Mouse (Mus musculus) gastrocnemius, postnatal 14 days (tissue): Measurements from ENCODE around the gene Tmcc3. TPM values are rescaled to one million over a fixed set of nuclear protein-coding genes. Genes with fewer than 3 reads are reported as not detected.
"Not testable (repeated sequence)": the region's sequence is repeated elsewhere in the genome, so short reads cannot be mapped to it uniquely, and the experiment has no call there.

Source experiments
- DNase-seq: peaks from one replicate; pipeline ENCODE4 v3.0.0; 2021; ENCODE audit warnings: mixed read lengths
- intact Hi-C: fragments of 180-260 bp; cut with DNase I; formaldehyde crosslinking; loops from one replicate; pipeline ENCODE4 v1.15.1; 2025; ENCODE audit warnings: low total_unique reads
- total RNA-seq, 2 experiments: library from RNA; stranded (reverse); gene quantifications; 2 replicates each; pipeline ENCODE4 v1.2.3; 2021

Gene Tmcc3
- total RNA-seq, 2 experiments from 2014 or later = 21.8 to 26.8 TPM

DNA sequence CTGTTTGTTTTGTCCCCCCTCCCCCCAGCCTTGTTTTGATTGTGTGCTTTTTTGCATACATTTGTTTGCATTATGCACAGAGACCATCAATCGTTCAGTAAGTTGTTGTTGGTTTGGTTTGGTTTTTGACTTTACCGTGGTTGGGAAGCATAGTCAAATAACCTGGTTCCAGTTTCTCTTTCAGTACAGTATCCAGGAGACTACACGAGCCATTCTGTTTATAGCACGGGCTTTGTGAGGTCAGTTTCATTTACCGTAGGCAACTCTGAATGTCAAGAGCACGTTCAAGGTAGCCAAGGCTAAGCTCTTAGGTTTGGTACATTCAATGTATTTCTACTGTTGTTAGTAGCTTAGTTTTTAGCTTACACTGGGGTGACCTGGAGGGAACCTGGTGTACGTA is 214.0 kb downstream of the Tmcc3 start:
- DNase-seq = no peak
- intact Hi-C loops = no loop called here

DNA sequence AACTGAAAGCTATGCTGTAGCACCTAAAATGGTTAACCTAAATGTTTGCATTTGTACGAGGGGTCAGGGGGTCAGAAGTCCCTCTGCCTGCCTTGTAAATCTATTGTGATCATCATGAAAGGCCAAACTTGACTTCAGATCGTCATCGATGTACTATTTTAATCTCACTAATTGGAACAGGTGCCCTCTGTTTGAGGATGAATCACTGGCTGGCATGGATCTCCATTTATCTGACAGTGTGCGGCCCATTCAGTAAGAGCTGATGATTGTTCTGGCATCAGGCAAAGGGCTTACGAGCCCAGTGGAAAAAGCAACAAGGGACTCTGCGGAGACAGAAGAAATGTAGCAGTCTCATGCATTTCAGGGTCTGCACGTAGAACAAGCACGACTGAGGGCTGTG is 215.1 kb downstream of the Tmcc3 start:
- no peak for DNase-seq
- intact Hi-C loops = no loop called here

DNA sequence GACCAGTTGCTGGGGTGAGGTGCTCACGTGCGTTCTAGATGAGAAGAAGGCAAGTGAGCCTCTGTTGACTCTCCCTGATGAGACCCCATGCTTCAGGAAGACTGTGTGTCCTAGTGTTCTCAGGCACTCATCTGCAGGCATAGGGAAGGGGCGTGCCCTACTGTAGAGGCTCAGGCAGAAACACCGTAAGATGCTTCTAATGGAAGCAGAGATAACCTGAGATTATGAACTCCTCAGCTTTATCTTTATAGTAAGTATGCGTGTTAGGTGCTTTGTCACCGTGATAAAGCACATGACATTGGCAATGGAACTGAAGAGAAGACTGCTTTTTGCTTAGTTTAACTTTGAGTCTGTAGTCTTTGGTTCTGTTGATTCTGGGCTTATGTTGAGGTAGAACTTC is 215.5 kb downstream of the Tmcc3 start:
- no peak for DNase-seq
- intact Hi-C loops = no loop called here

DNA sequence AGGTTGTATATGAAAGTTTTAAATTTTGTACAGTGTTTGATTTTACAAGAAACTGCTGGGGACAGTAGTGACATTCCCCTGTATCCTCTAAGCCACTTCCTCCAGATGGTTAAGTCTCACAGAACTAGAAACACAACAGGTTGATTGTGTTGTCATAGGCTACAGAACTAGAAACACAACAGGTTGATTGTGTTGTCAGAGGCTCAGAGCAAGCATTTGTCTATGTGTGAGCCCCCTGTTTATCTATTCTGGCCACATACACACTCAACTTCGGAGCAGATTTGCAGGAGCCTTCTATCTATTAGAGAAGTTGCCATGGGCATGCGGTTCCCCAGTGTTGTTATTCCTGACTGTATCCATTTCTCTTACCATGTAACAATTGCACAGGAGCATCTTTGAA is 218.3 kb downstream of the Tmcc3 start:
- no peak for DNase-seq
- intact Hi-C loops = no loop called here

DNA sequence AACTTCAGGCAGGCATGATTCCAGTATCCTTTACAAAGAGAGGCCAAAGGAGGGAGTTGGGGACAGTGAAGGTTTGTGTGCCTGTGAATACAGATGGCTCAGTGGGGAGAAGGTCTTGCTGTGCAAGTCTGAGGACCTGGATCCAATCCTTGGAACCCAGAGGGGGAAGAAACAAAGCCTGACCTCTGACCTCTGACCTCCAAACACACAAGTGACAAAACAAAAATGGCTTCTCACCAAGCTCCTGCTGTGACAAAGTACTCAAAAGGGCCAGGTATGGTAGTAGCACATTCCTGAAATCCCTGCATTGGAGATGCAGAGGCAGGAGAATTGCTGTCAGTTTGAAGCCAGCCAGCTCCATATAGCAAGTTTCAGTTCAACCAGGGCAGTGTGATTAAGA is 219.7 kb downstream of the Tmcc3 start:
- no peak for DNase-seq
- intact Hi-C loops = no loop called here

DNA sequence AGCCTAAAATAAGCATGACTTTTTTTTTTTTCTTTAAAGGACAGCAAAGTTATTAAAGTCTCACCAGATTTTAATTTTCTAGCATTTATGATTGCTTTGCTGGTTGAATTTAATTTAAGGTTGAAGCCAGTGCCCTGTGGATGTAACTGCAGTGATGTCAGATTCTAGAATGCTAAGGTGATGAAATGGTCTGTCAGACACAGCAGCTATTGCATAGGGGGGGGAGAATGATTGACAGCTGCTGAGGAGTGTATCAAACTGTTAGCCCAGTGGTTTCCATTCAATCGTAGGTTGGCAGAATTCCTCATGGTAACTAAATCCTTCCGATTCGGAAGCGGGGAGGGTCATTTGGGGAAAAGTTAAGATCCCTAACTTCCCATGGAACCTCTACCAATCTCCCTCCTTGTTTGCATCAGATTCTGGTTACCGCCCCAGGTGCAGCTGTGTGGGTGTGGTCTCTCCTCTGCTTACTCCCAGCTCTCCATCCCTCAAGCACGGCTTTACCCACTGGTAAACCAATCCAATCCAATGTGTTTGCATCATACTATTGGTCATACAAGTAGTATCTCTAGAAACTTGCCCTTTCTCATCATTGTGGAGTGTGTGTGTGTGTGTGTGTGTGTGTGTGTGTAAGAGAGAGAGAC is 221.5 kb downstream of the Tmcc3 start:
- intact Hi-C loops = no loop called here
- no peak for DNase-seq

DNA sequence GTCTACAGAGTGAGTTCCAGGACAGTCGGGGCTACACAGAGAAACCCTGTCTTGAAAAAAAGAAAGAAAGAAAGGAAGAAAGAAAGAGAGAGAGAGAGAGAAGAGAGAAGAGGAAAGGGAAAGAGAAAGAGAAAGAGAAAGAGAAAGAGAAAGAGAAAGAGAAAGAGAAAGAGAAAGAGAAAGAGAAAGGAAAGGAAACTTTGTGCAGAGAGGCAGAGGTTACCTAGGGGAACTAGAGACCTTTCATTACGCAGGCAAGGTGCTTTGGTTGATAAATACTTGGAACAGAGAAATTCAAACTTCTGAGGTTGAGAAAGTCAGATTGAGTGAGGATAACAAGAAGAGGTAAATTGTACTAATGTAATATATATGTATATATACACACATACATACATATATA is 226.9 kb downstream of the Tmcc3 start:
- DNase-seq, intact Hi-C loops: not testable (repeated sequence)

DNA sequence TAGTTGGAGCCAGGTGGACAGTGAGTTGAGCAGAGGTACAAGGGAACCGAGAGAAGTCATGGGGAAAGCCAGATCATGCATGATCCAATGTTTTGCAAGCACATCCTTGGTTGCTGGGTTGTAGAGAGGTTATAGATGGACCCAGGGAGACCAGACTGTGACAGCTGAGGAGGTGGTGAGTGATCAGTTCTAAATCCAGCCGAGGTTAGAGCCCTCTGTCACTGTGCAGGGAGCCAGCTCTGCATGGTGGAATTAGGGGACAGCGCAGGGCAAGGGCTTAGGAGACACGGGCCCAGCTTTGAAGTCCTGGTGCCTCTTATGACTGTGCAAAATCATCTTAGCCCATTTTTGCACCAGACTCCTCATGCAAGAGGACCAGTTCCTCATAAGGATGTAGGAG is 228.5 kb downstream of the Tmcc3 start:
- intact Hi-C loops = no loop called here
- no peak for DNase-seq

DNA sequence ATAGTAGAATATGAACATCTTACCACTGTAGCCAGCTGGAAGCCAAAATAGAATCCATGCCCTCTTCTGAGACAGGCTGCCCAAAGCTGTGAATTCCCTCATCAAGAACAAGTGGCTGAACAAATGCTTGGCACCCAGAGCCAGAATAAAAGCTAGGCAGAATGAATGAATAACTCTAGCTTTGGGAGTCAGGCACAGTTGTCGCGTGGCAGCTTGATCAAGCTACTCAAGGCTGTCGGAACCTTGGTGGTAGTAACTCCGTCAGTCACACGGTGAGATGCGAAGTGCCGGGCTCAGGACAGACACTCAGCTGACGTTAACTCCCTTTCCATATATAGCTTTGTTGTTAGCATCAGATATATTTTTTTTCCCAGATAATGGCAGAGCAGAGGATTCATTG is 232.2 kb downstream of the Tmcc3 start:
- intact Hi-C loops = no loop called here
- no peak for DNase-seq

DNA sequence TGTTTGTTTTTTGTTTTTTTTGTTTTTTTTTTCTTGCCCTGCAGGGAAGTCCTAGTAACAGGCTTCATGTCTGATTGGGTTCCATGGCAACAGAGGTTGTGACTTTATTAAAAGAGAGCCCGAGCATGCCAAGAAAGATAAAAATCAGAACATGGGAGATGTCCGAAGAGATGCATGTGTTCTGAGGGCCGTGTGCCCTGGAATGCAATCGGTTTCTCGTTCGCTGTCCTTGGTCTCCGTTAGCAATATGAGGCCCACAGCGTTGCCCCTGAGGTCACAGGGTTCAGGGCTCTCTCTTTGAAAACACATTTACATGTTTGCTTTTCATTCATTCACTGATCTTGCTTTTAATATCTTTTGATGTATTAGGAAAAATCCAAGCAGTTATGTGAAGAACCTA is 233.1 kb downstream of the Tmcc3 start:
- DNase-seq = no peak
- intact Hi-C loops = no loop called here

DNA sequence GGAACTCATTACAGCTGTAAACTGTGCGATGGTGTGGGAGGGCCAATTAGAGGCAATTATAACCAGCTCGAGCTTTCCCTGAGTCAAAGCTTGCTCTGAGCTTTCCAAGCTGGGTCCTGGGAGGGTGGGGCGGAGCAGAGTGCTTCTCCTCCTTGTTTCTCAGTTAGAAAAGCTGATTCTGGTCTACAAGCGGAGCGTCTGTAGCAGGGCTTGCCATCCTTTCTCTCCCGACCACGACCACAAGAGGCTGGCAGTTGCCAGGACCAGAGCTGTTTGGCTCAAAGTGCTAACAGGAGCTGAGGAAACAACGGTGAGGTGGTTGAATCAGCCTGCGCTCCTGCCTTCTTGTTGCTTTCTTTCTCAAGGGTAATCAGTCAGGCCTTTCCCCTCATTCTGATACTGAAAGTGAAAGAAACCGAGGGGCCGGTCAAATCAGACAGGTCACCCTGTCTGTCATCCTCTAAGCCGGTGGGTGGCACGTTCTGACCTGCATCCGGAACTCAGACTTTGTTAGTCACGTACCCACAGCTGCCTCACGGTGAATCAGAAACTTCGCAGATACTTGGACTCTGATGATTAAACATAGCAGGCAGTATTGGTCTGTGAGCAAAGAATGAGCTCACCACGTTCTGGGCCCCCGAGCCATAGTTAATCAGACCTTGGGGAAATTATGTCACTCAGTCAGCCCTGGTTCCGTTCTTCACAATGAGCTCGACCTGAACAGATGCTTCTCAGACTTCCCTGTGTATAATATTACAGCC is 233.7 kb downstream of the Tmcc3 start:
- DNase-seq = peak; percentile 32
- intact Hi-C loops = no loop called here

DNA sequence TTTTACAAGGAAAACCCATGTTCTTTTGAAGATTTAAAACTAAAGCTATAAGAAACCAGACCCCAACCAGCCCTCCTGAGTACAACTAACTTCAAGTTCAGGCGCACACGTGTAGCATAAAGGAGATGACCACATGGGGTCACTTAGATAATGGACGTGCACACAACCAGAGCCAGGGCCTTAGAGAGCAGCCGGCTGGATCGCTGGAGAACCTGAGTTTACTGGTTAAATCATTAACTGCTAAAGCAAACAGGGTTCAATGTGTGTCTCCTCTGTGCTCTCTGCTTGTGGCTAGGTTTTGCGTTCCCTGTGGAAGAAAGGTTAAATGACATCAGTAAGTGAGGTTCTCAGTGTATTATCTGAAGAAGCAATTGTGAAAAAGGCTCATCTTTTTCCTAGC is 234.9 kb downstream of the Tmcc3 start:
- DNase-seq = no peak
- intact Hi-C loops = no loop called here

DNA sequence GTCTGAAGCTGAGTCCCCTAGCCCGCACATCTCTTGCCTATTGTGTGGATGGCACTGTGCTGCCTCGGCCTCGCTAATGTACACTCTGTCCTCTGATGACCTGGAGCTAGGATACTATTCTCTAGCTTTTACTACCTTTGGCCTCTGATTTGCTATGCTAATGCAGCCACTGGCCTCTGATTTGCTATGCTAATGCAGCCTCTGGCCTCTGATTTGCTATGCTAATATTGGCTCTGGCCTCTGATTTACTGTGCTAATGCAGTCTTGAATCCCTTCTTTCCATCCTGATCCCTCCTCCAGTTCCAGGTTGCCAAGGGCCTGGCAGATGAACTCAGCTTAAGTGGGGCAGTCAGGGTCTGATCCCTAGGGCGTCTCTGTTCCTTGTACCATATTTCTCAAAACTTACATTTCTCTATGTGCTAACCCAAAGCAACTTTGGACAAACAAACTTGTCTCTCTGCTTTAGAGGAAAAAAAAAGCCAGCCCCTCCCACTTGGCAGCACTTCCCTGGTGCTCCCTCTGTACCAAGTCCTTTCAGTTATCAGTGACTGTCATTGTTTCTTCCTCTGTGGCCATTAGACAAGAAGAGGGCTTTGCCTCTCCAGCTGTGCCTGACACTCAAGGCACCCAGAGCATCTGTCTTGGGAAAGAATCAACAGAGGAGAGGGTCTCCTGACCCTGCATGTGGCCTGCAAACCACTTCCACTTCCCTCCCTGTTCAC is 237.9 kb downstream of the Tmcc3 start:
- intact Hi-C loops = no loop called here
- DNase-seq = peak; percentile 54

DNA sequence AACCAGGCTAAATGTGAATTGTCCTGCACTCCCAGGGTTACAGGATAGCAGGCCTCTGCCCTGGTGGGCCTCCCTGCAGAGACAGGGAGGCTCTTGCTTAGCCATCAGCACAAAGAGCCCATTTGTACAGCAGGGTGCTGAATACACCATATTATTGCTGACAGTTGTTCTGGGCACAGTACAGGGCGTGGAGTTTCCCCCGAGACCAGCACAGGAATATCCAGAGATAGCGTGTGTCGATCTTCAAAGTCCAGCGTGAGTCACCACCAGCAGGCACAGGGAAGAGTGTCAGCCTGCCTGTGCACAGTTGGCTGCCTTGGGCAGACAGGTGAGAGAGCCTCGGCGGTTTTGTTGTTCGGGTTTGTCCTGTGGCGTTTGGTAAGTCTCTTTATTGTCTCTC is 238.9 kb downstream of the Tmcc3 start:
- intact Hi-C loops = no loop called here
- DNase-seq = no peak

DNA sequence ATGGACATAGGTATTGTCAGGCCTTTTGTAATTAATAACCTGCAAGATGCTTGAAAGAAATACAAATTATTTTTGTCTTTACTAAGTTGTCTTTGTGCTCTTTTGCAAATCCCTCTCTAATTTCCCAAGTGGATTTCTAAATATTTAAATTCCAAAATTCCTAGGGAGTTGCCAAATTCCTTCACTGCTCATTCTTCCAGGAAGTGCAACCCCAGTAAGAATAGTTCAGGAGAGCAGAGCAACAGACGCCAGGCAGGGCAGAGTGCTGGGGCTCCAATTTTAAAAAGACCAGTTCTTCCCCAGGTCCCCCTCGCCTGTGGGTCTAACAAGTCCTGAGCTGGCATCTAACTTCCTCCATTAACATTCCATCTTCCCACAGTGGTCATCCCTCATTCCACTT is 239.3 kb downstream of the Tmcc3 start:
- no peak for DNase-seq
- intact Hi-C loops = no loop called here

DNA sequence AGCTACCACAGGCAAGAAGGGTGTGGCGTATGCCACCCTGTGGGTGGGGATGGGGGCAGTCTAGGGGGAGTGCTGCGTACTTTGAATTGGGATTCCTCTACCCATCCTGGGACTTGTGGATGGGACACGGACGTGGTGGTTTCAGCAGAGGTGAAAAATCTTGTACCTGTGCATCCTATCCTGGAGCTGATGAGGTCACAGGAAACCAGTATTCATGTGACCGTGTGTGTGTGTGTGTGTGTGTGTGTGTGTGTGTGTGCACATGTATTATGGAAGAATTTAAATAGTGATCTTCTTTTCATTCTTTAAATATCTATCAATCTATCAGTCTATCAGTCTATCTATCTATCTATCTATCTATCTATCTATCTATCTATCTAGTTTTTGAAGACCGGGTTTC is 239.8 kb downstream of the Tmcc3 start:
- intact Hi-C loops = no loop called here
- no peak for DNase-seq

DNA sequence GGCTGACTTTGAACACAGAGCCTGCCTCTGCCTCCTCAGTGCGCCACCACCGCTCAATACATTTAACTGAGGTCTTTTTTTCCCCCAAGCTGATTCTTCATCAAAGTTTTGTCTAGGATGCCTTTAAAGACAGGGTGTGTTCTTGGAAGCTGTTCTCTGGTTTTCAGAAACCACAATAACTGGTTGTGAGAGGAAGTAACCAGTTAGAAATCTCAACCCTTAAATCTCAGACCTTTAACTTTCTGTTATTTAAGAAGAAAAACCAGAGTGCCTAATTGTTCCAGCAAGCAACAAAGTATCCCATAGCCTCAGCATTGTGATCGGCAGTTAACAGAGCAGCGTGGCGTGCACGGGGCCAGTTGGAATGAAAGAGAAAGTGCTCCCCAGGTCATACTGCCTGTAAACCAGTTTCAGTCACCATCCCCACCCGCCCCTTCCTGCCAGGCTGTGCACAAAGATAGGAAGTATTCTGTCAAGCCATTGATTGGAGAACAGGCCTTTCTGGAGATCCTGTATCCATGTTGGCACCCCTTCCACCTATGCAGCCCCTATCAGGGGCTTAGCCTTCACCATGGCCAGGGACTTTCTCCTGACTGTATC is 240.3 kb downstream of the Tmcc3 start:
- intact Hi-C loops = no loop called here
- DNase-seq = no peak

DNA sequence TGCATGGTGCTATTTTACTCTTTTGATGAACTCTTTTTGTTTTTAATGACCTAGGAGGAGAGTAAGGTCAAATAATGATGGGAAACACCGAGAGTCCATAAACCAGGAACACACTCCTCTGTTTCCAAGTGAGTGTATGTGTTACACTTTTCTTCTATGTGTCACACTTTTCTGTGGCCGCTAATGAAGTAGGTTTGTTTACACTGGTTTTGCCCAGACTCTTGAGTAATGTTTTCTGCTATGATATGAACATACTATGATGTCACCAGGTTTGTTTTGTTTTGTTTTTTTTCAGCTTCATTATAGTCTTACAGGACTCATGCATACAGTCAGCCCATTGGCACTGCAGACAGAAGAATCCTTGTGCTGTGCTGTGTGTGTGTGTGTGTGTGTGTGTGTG is 243.6 kb downstream of the Tmcc3 start:
- intact Hi-C loops = no loop called here
- DNase-seq = no peak

DNA sequence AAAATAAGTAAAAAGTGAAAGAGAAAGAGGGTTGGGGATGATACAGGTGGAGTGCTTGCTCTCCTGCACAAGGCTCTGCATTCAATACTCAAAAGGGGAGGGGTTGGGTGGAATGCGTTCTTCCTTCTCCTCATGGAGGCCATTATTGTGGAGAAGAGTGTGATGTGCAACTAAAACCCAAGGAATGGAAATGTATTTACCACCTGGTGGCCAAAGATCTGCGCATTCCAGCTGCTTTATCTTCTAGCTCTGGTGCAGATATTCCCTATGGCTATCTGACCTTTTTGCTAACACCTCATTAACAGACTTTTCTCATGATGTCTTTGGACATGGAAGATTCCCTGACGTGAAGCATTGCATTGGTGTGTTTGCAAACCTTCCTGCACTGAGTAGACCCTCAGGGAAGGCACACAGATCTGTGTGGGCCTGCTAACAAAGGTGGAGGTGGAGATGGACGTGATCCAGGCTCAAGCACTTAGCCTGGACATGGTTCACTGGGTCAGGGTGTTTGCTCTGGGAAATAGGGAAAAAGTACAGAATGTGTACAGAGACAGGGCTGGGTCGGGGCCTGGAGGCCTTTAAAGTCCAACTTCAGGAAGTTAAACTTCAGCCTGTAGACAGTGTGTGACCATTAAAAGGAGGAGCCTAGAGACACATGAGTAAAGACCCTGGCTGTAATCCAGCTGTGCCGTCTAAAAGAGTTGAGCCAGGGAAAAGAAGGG is 245.8 kb downstream of the Tmcc3 start:
- intact Hi-C loops = no loop called here
- DNase-seq = no peak

DNA sequence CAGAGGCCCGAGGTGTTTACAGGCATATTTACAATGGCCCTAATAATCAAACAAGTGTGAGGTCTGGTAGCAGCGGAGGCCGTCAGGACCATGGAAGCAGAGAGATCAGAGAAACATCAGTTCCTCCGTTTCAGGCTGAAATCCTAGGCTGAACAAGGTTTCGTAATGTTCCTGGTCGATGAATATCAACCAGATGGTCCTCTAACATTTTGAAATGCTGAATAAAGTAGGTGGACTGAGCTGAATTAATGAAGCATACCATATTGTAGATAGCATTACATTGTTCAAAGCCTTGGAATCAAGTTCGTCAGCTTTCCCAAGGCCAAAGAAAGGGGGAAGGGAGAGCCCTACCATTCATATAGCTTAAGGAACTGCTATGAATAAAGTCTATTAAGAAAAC is 247.1 kb downstream of the Tmcc3 start:
- intact Hi-C loops = no loop called here
- DNase-seq = no peak
